Mouse (Mus musculus): ENCODE results near the gene Capn15. TPM values are rescaled to one million over a fixed set of nuclear protein-coding genes. Genes with fewer than 3 reads are reported as not detected.

Gene Capn15
- total RNA-seq, 2 experiments from 2014 or later = 38.2 to 50.8 TPM

GRCm38 (mm10) chr17:25998425-25998824 lies 12.8 kb upstream of the Capn15 start:
- DNase-seq (ENCODE audit: low spot score in 2 of 2) = no peak

- DNase-seq (ENCODE audit: low spot score in 2 of 2) = no peak
Observed at GRCm38 (mm10) chr17:25993489-25993888, 7.9 kb upstream of the Capn15 start.

- no peak for DNase-seq (ENCODE audit: low spot score in 2 of 2)
Observed at GRCm38 (mm10) chr17:25992274-25992673, 6.7 kb upstream of the Capn15 start.

GRCm38 (mm10) chr17:25990331-25990730 lies 4.7 kb upstream of the Capn15 start:
- DNase-seq (ENCODE audit: low spot score in 2 of 2) = no peak

- no peak for DNase-seq (ENCODE audit: low spot score in 2 of 2)
Observed at GRCm38 (mm10) chr17:25984556-25985305, 865 bp downstream of the Capn15 start.

- no peak for DNase-seq (ENCODE audit: low spot score in 2 of 2)
Observed at GRCm38 (mm10) chr17:25984066-25984465, 1.5 kb downstream of the Capn15 start.

GRCm38 (mm10) chr17:25982913-25983312 lies 2.7 kb downstream of the Capn15 start:
- no peak for DNase-seq (ENCODE audit: low spot score in 2 of 2)

GRCm38 (mm10) chr17:25980854-25981253 lies 4.7 kb downstream of the Capn15 start:
- DNase-seq (ENCODE audit: low spot score in 2 of 2) = no peak

GRCm38 (mm10) chr17:25979829-25980738 lies 5.5 kb downstream of the Capn15 start:
- no peak for DNase-seq (ENCODE audit: low spot score in 2 of 2)

- DNase-seq (ENCODE audit: low spot score in 2 of 2) = no peak
Observed at GRCm38 (mm10) chr17:25970954-25971707, 14.5 kb downstream of the Capn15 start.

- no peak for DNase-seq (ENCODE audit: low spot score in 2 of 2)
Observed at GRCm38 (mm10) chr17:25970448-25970847, 15.1 kb downstream of the Capn15 start.

- no peak for DNase-seq (ENCODE audit: low spot score in 2 of 2)
Observed at GRCm38 (mm10) chr17:25968176-25968575, 17.4 kb downstream of the Capn15 start.

GRCm38 (mm10) chr17:25967652-25968051 lies 17.9 kb downstream of the Capn15 start:
- no peak for DNase-seq (ENCODE audit: low spot score in 2 of 2)

GRCm38 (mm10) chr17:25964271-25964670 lies 21.3 kb downstream of the Capn15 start:
- DNase-seq (ENCODE audit: low spot score in 2 of 2) = no peak

- DNase-seq (ENCODE audit: low spot score in 2 of 2) = no peak
Observed at GRCm38 (mm10) chr17:25962413-25962905, 23.1 kb downstream of the Capn15 start.

- no peak for DNase-seq (ENCODE audit: low spot score in 2 of 2)
Observed at GRCm38 (mm10) chr17:25961566-25961965, 24.0 kb downstream of the Capn15 start.

- no peak for DNase-seq (ENCODE audit: low spot score in 2 of 2)
Observed at GRCm38 (mm10) chr17:25959630-25960467, 25.7 kb downstream of the Capn15 start.

- DNase-seq (ENCODE audit: low spot score in 2 of 2) = no peak
Observed at GRCm38 (mm10) chr17:25958771-25959494, 26.7 kb downstream of the Capn15 start.

- no peak for DNase-seq (ENCODE audit: low spot score in 2 of 2)
Observed at GRCm38 (mm10) chr17:25957586-25958051, 28.0 kb downstream of the Capn15 start.

- no peak for DNase-seq (ENCODE audit: low spot score in 2 of 2)
Observed at GRCm38 (mm10) chr17:25956631-25957030, 29.0 kb downstream of the Capn15 start.

Data from layer of hippocampus, postnatal 10 days (tissue).